ENCODE assay signal across 12 mouse cellular contexts in the genomic region with DNA sequence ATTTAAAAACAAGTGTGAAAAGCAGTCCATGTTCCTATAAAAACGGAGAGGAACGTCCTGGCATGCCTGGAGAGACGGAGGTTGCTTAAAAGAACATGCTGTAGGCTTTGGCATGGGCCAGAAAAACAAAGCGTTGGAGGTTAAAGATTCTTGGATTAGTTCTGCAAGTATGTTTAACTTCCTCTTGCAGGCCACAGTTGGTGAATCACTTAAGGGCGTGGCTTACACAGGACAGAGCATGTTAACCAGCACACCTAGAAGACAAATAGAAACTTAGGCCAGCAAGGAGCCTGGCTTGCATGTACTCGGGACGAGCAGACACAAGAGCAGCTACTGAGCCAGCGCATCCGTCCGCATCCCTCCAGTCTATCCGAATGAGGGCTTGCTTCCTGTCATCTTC. TPM values are rescaled to one million over a fixed set of nuclear protein-coding genes. Genes with fewer than 3 reads are reported as not detected.
DNase-seq lines count a peak whose midpoint lies in the region; ATAC-seq and TF ChIP-seq lines count a peak whose summit lies in the region.
"Had no signal": no experiment of that assay in that cellular context is flagged by ENCODE, and none has a peak within 500 bp of the region (broad histone marks: within the 10 kb centered on the region; RNA-seq: fewer than 3 reads in every experiment).

No protein-coding gene starts in this region.

- peak; percentile 59 for ATAC-seq in lung, postnatal 0 days
- ATAC-seq in intestine, embryonic 16.5 days = peak; percentile 76
- peak; percentile 91 for ATAC-seq in stomach, postnatal 0 days (ENCODE audit: low FRiP score, low TSS enrichment)

- H3K4me3 ChIP-seq in lung, postnatal 0 days (ENCODE audit: low read depth, low read length) = no peak overlapping the region
- no peak overlapping the region for H3K4me3 ChIP-seq in intestine, embryonic 16.5 days (ENCODE audit: low read length)
- no peak overlapping the region for H3K4me3 ChIP-seq in stomach, postnatal 0 days (ENCODE audit: low read depth, low read length)
- H3K4me3 ChIP-seq: liver, embryonic 13.5 days; midbrain, embryonic 10.5 days; neural tube, embryonic 12.5 days had no signal

- H3K9ac ChIP-seq in lung, postnatal 0 days (replicated peaks; ENCODE audit: low read depth) = no peak overlapping the region
- no peak overlapping the region for H3K9ac ChIP-seq in intestine, embryonic 16.5 days (ENCODE audit: low read depth, low read length)
- no peak overlapping the region for H3K9ac ChIP-seq in stomach, postnatal 0 days (ENCODE audit: low read length)
- H3K9ac ChIP-seq: liver, embryonic 13.5 days; neural tube, embryonic 12.5 days had no signal

- DNase-seq in lung, postnatal 0 days (ENCODE audit: low spot score) = peak; percentile 61
- no peak for DNase-seq in lung, postnatal 10 days
- peak; percentile 55 for DNase-seq in NIH3T3 (ENCODE audit: low read depth)
- peak; percentile 70 for DNase-seq in stomach, postnatal 0 days (ENCODE audit: low spot score)
- no peak for DNase-seq in testis, postnatal 10 days (ENCODE audit: low spot score)
- DNase-seq in embryo, embryonic 11 days = no peak
- DNase-seq: heart, postnatal 36 days; liver, embryonic 13.5 days; thymus, adult 18-20 months had no signal

- H3K27ac ChIP-seq in lung, postnatal 0 days (ENCODE audit: low read length) = peak overlapping the region; percentile 4; the same call in 1 of the 2 replicates
- H3K27ac ChIP-seq in intestine, embryonic 16.5 days (ENCODE audit: low read length) = no peak overlapping the region
- peak overlapping the region; percentile 83 for H3K27ac ChIP-seq in stomach, postnatal 0 days (replicated peaks)
- H3K27ac ChIP-seq: liver, embryonic 13.5 days; midbrain, embryonic 10.5 days; neural tube, embryonic 12.5 days had no signal

- H3K4me2 ChIP-seq in lung, postnatal 0 days (replicated peaks; ENCODE audit: low read depth, low read length) = no peak overlapping the region
- H3K4me2 ChIP-seq in intestine, embryonic 16.5 days (ENCODE audit: low read depth, low read length) = no peak overlapping the region
- peak overlapping the region; percentile 8; the same call in 1 of the 2 replicates for H3K4me2 ChIP-seq in stomach, postnatal 0 days (replicated peaks; ENCODE audit: low read depth)
- H3K4me2 ChIP-seq: liver, embryonic 13.5 days; neural tube, embryonic 12.5 days had no signal

- no peaks in the 10 kb centered on the region for H3K9me3 ChIP-seq in lung, postnatal 0 days (ENCODE audit: low read length)
- H3K9me3 ChIP-seq in intestine, embryonic 16.5 days (ENCODE audit: control insufficient read depth, low read length) = no peaks in the 10 kb centered on the region
- no peaks in the 10 kb centered on the region for H3K9me3 ChIP-seq in stomach, postnatal 0 days (ENCODE audit: control insufficient read depth, low read length)
- H3K9me3 ChIP-seq: liver, embryonic 13.5 days; midbrain, embryonic 10.5 days; neural tube, embryonic 12.5 days had no signal

- TF ChIP-seq CTCF in lung, postnatal 0 days (IDR thresholded peaks at IDR 0.05) = no peak
- TF ChIP-seq CTCF in stomach, postnatal 0 days (IDR thresholded peaks at IDR 0.05; ENCODE audit: low read depth) = no peak

- no peaks in the 10 kb centered on the region for H3K36me3 ChIP-seq in lung, postnatal 0 days (ENCODE audit: insufficient read depth, low read length)
- H3K36me3 ChIP-seq in intestine, embryonic 16.5 days (ENCODE audit: control insufficient read depth, insufficient read depth, low read length) = 0 out of 2 replicates have a peak, but pooled peaks cover 2% of the 10 kb centered on the region
- H3K36me3 ChIP-seq in stomach, postnatal 0 days (ENCODE audit: control insufficient read depth, insufficient read depth, low read length) = no peaks in the 10 kb centered on the region; the same call in 1 of the 2 replicates

- no peak for TF ChIP-seq EP300 in lung, postnatal 0 days (IDR thresholded peaks at IDR 0.05)
- no peak for TF ChIP-seq EP300 in stomach, postnatal 0 days (optimal IDR thresholded peaks at IDR 0.05)

- 66% methylated on average over 11 of the region's 11 CpGs for whole genome bisulfite sequencing in lung, postnatal 0 days
- WGBS in intestine, embryonic 16.5 days = 70% methylated on average over 11 of the region's 11 CpGs
- 43% methylated on average over 11 of the region's 11 CpGs for WGBS in stomach, postnatal 0 days

- H3K4me1 ChIP-seq in lung, postnatal 0 days (ENCODE audit: insufficient read depth, low read depth, low read length) = no peaks in the 10 kb centered on the region
- peaks cover 3% of the 10 kb centered on the region; the same call in 1 of the 2 replicates for H3K4me1 ChIP-seq in intestine, embryonic 16.5 days (ENCODE audit: control insufficient read depth, insufficient read depth, low read length)
- H3K4me1 ChIP-seq in stomach, postnatal 0 days (replicated peaks; ENCODE audit: control insufficient read depth, insufficient read depth) = peaks cover 4% of the 10 kb centered on the region; the same call in 1 of the 2 replicates
- H3K4me1 ChIP-seq: liver, embryonic 13.5 days; midbrain, embryonic 10.5 days; neural tube, embryonic 12.5 days had no signal

- H3K27me3 ChIP-seq in lung, postnatal 0 days (replicated peaks; ENCODE audit: insufficient read depth, low read length) = no peaks in the 10 kb centered on the region
- no peaks in the 10 kb centered on the region for H3K27me3 ChIP-seq in intestine, embryonic 16.5 days (replicated peaks; ENCODE audit: control insufficient read depth, insufficient read depth, low read length)
- H3K27me3 ChIP-seq in stomach, postnatal 0 days (ENCODE audit: control insufficient read depth, insufficient read depth, low read length) = no peaks in the 10 kb centered on the region
- H3K27me3 ChIP-seq: liver, embryonic 13.5 days; neural tube, embryonic 12.5 days had no signal

RNA-seq across cellular contexts. Expression of a gene that starts 52.2 kb away (rescaled TPM):
- 62.6 and 68.8 TPM in 2 replicates for polyA plus RNA-seq in lung, postnatal 0 days (2015; fragmentation: Nextera tagmentation; extraction: Ambion mirVana)
- 118 and 127 TPM in 2 replicates for polyA plus RNA-seq in intestine, embryonic 16.5 days (2015; fragmentation: Nextera tagmentation; extraction: Ambion mirVana)
- polyA plus RNA-seq in stomach, postnatal 0 days (2015; fragmentation: Nextera tagmentation; extraction: Ambion mirVana) = 54.9 TPM in 2 replicates

Comparison
In these comparisons a context has a peak if more than half of its experiments do, and no peak if none do; other contexts are left out.
1. DNase-seq: peak in lung, postnatal 0 days (single experiment), NIH3T3 (single experiment) and stomach, postnatal 0 days (single experiment); none in lung, postnatal 10 days (single experiment), testis, postnatal 10 days (single experiment) and embryo, embryonic 11 days (single experiment).
2. Peak in every context shown above with its lines, with median percentiles within 50 percentile points of each other: ATAC-seq.